Mouse (Mus musculus) CH12.LX (cell line): ENCODE data around the gene Pde4d. TPM values are rescaled to one million over a fixed set of nuclear protein-coding genes. Genes with fewer than 3 reads are reported as not detected.

Experiments
- DNase-seq: peaks from one replicate; pipeline ENCODE4 v3.0.0-alpha.2; 2013; ENCODE audit errors: extremely low read depth
- H3K27ac ChIP-seq: 2 replicates; pipeline ENCODE4 v1.5.1; 2012; ENCODE audit warnings: low read depth, mild to moderate bottlenecking, control low read depth, moderate library complexity; ENCODE audit not compliant: insufficient read depth
- H3K27me3 ChIP-seq: replicated peaks from 2 replicates; pipeline ENCODE3; 2012; ENCODE audit warnings: inconsistent platforms
- H3K36me3 ChIP-seq, 2 experiments: replicated peaks in 1 of 2; 2 replicates each; pipeline versions ENCODE3 to v1.6.1; 2012; ENCODE audit warnings: inconsistent platforms in 1 of 2, low read length in 1 of 2, mild to moderate bottlenecking in 1 of 2, mixed read lengths in 1 of 2, moderate library complexity in 1 of 2; ENCODE audit not compliant: control insufficient read depth in 1 of 2, insufficient read depth in 1 of 2
- H3K4me1 ChIP-seq, 2 experiments: 2 replicates each; pipeline ENCODE4 v1.6.1; 2012; ENCODE audit warnings: inconsistent platforms in 1 of 2, moderate library complexity in 1 of 2; ENCODE audit not compliant: insufficient read depth in 2 of 2, control insufficient read depth in 1 of 2
- H3K4me2 ChIP-seq: 2 replicates; pipeline ENCODE4 v1.6.1; 2012; ENCODE audit warnings: low read depth, mild to moderate bottlenecking, control low read depth; ENCODE audit not compliant: poor library complexity, insufficient read depth, severe bottlenecking
- H3K4me3 ChIP-seq, 3 experiments: fragments of 150-350 bp in 1 of 3; sonication (generic) in 1 of 3; replicated peaks in 1 of 3; 2 replicates each; pipeline versions ENCODE3 to v1.5.1; 2011 to 2012; ENCODE audit warnings: low read depth in 2 of 3, low read length in 2 of 3, mild to moderate bottlenecking in 2 of 3, moderate library complexity in 2 of 3, control low read depth in 1 of 3, improper control_type of control experiment in 1 of 3, inconsistent platforms in 1 of 3, mixed read lengths in 1 of 3; ENCODE audit not compliant: poor library complexity in 1 of 3
- H3K79me2 ChIP-seq: replicated peaks from 2 replicates; pipeline ENCODE4 v1.6.1; 2012; ENCODE audit warnings: mild to moderate bottlenecking, moderate library complexity; ENCODE audit not compliant: control insufficient read depth, poor library complexity, insufficient read depth, severe bottlenecking; ENCODE audit errors: extremely low read depth
- H3K9ac ChIP-seq: 2 replicates; pipeline ENCODE4 v1.6.1; 2012; ENCODE audit warnings: low read depth, mild to moderate bottlenecking, control low read depth, moderate library complexity; ENCODE audit not compliant: insufficient read depth
- H3K9me3 ChIP-seq: replicated peaks from 2 replicates; pipeline ENCODE3; 2012; ENCODE audit warnings: low read length, inconsistent platforms, mixed read lengths
- CHD1 ChIP-seq: IDR thresholded peaks from 2 replicates; pipeline ENCODE4 v1.6.1; 2012; ENCODE audit warnings: low read depth, low read length, improper control_type of control experiment, inconsistent platforms
- CTCF ChIP-seq, 2 experiments: IDR thresholded peaks in 1 of 2; conservative IDR thresholded peaks in 1 of 2; 2 replicates each; pipeline ENCODE4 v1.5.1; 2011 to 2012; ENCODE audit warnings: low read depth in 2 of 2, low read length in 2 of 2, improper control_type of control experiment in 1 of 2, inconsistent platforms in 1 of 2, mild to moderate bottlenecking in 1 of 2, moderate library complexity in 1 of 2
- ELF1 ChIP-seq: IDR thresholded peaks from 2 replicates; pipeline ENCODE4 v1.6.1; 2014; ENCODE audit warnings: low read depth, mild to moderate bottlenecking, inconsistent platforms, low read length, improper control_type of control experiment
- GABPA ChIP-seq: IDR thresholded peaks from 2 replicates; pipeline ENCODE4 v1.6.1; 2012; ENCODE audit warnings: low read depth, low read length, improper control_type of control experiment, inconsistent platforms; ENCODE audit not compliant: insufficient replicate concordance
- HCFC1 ChIP-seq: IDR thresholded peaks from 2 replicates; pipeline ENCODE4 v1.6.1; 2012; ENCODE audit warnings: low read depth, mild to moderate bottlenecking, inconsistent platforms, low read length, improper control_type of control experiment
- JUN ChIP-seq: IDR thresholded peaks from 2 replicates; pipeline ENCODE4 v1.6.1; 2011; ENCODE audit warnings: low read depth, mild to moderate bottlenecking, low read length, improper control_type of control experiment, moderate library complexity; ENCODE audit not compliant: insufficient read depth
- KAT2A ChIP-seq: IDR thresholded peaks from 2 replicates; pipeline ENCODE4 v1.6.1; 2012; ENCODE audit warnings: low read length, improper control_type of control experiment, inconsistent platforms; ENCODE audit not compliant: insufficient replicate concordance
- MAX ChIP-seq: IDR thresholded peaks from 2 replicates; pipeline ENCODE4 v1.6.1; 2011; ENCODE audit warnings: low read length, improper control_type of control experiment
- MAZ ChIP-seq: IDR thresholded peaks from 2 replicates; pipeline ENCODE4 v1.6.1; 2012; ENCODE audit warnings: low read depth, mild to moderate bottlenecking, inconsistent platforms, low read length, improper control_type of control experiment, moderate library complexity
- NELFE ChIP-seq: IDR thresholded peaks from 2 replicates; pipeline ENCODE4 v1.6.1; 2011; ENCODE audit warnings: low read depth, low read length, improper control_type of control experiment
- NRF1 ChIP-seq: IDR thresholded peaks from 2 replicates; pipeline ENCODE4 v1.6.1; 2014; ENCODE audit warnings: low read depth, mild to moderate bottlenecking, inconsistent platforms, low read length, improper control_type of control experiment, moderate library complexity
- RAD21 ChIP-seq: IDR thresholded peaks from 2 replicates; pipeline ENCODE4 v1.6.1; 2011; ENCODE audit warnings: low read depth, mild to moderate bottlenecking, low read length, improper control_type of control experiment, moderate library complexity
- TBP ChIP-seq: conservative IDR thresholded peaks from 2 replicates; pipeline ENCODE4 v1.6.1; 2011; ENCODE audit warnings: low read depth, low read length, improper control_type of control experiment
- TCF12 ChIP-seq: IDR thresholded peaks from 2 replicates; pipeline ENCODE4 v1.6.1; 2014; ENCODE audit warnings: low read depth, mild to moderate bottlenecking, inconsistent platforms, low read length, improper control_type of control experiment
- UBTF ChIP-seq: IDR thresholded peaks from 2 replicates; pipeline ENCODE4 v1.6.1; 2012; ENCODE audit warnings: low read depth, mild to moderate bottlenecking, inconsistent platforms, low read length, improper control_type of control experiment, moderate library complexity
- USF1 ChIP-seq: IDR thresholded peaks from 2 replicates; pipeline ENCODE4 v1.6.1; 2014; ENCODE audit warnings: low read depth, mild to moderate bottlenecking, inconsistent platforms, low read length, improper control_type of control experiment
- USF2 ChIP-seq: conservative IDR thresholded peaks from 2 replicates; pipeline ENCODE4 v1.6.1; 2011; ENCODE audit warnings: low read depth, low read length, improper control_type of control experiment
- ZMIZ1 ChIP-seq: IDR thresholded peaks from 2 replicates; pipeline ENCODE4 v1.6.1; 2012; ENCODE audit warnings: low read depth, mild to moderate bottlenecking, inconsistent platforms, low read length, improper control_type of control experiment
- dilution Hi-C: fragments of 300-500 bp; cut with MboI; formaldehyde crosslinking; loops from 2 replicates; pipeline ENCODE4 v1.14.3; 2020; ENCODE audit warnings: low sequenced_read_pairs; ENCODE audit not compliant: extremely low pct_unique_long_range_greater_than_20kb, extremely low pct_ligation_motif_present
- in situ Hi-C: fragments of 300-500 bp; cut with MboI; formaldehyde crosslinking; loops from 3 replicates; pipeline ENCODE4 v1.14.3; 2019; ENCODE audit warnings: low sequenced_read_pairs, low pct_ligation_motif_present, low pct_unique_long_range_greater_than_20kb, mixed read lengths
- polyA plus RNA-seq: library from polyadenylated mRNA; unstranded; fragments of >175 nt; gene quantifications from 2 replicates; pipeline ENCODE4 v1.2.1, GENCODE M21; 2012; ENCODE audit warnings: low read depth; ENCODE audit not compliant: insufficient read length
- total RNA-seq, 2 experiments: library from RNA; depleted of rRNA; stranded (reverse); fragments of 300-350 nt in 1 of 2; fragments of >200 nt in 1 of 2; gene quantifications; 2 replicates each; pipeline ENCODE4 v1.2.3; 2012 to 2014

Gene Pde4d
- total and polyA plus RNA-seq, 3 experiments, result not detected

DNA sequence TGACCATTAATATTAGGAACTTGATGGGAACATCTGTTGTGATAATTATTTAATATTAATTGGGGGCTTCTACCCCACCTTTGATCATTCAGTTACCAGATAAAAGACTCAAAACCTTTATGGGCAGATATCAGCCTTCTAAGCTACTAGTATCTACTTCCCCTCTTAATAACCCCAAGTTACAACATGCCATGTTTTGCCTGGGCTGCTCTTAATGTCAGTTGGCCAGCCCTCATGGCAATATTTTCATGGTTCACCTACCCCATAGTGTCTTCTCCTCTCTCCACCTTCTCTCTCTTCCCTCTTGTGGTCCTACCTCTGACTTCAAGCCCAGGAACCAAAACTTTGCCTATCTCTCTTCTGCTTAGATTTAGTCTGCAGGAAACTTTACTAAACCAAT is 799.6 kb downstream of the Pde4d start:
- H3K4me3 ChIP-seq, result no peak overlapping the region
- no peak overlapping the region for H3K27ac ChIP-seq
- no peaks in the 10 kb centered on the region for H3K79me2 ChIP-seq
- no peaks in the 10 kb centered on the region for H3K4me1 ChIP-seq
- in situ Hi-C loops, result loop anchor here (25.0 kb wide), 1 partner anchor 488 kb away; no protein-coding TSS in a partner anchor
- no peaks in the 10 kb centered on the region for H3K36me3 ChIP-seq
- no peaks in the 10 kb centered on the region for H3K9me3 ChIP-seq
- no peaks in the 10 kb centered on the region for H3K27me3 ChIP-seq
- dilution Hi-C loops, result no loop called here
- H3K4me2 ChIP-seq, result no peak overlapping the region
- H3K9ac ChIP-seq, result no peak overlapping the region
- TF ChIP-seq ELF1, result no peak
- no peak for TF ChIP-seq UBTF
- no peak for TF ChIP-seq MAZ
- no peak for TF ChIP-seq CTCF (conservative IDR thresholded peaks at IDR 0.05 in 1 of 2, IDR thresholded peaks at IDR 0.05 in 1 of 2; ENCODE audit: low read depth in 2 of 2, low read length in 2 of 2)
- no peak for TF ChIP-seq NELFE
- TF ChIP-seq JUN, result no peak
- no peak for TF ChIP-seq TCF12
- no peak for TF ChIP-seq MAX
- TF ChIP-seq USF2, result no peak
- no peak for TF ChIP-seq ZMIZ1
- TF ChIP-seq HCFC1, result no peak
- no peak for TF ChIP-seq TBP
- TF ChIP-seq KAT2A, result no peak
- no peak for TF ChIP-seq RAD21
- no peak for TF ChIP-seq GABPA
- no peak for DNase-seq

GRCm38 (mm10) chr13:109255634-109256033 is 805.9 kb downstream of the Pde4d start:
- Histone ChIP-seq H3K9me3 (no peaks in the 10 kb centered on the region), H3K27ac (no peak overlapping the region), H3K36me3 (no peaks in the 10 kb centered on the region), H3K4me1 (no peaks in the 10 kb centered on the region), H3K9ac (no peak overlapping the region), H3K79me2 (no peaks in the 10 kb centered on the region), H3K4me3 (no peak overlapping the region), H3K27me3 (no peaks in the 10 kb centered on the region), H3K4me2 (no peak overlapping the region)
- in situ Hi-C loops, result no loop called here
- dilution Hi-C loops, result no loop called here
- no peak for DNase-seq
- TF ChIP-seq RAD21 (no peak), NRF1 (no peak), USF1 (no peak), NELFE (no peak), CHD1 (no peak), UBTF (no peak)
